Mouse (Mus musculus): Measurements from ENCODE around the gene Tmem14a. TPM values are rescaled to one million over a fixed set of nuclear protein-coding genes. Genes with fewer than 3 reads are reported as not detected.
"Not testable (repeated sequence)": the region's sequence is repeated elsewhere in the genome, so short reads cannot be mapped to it uniquely, and the experiment has no call there.

Tmem14a gene
- 1 to 10 TPM; 3.0 to 3.3 TPM for total RNA-seq (2021)

DNA sequence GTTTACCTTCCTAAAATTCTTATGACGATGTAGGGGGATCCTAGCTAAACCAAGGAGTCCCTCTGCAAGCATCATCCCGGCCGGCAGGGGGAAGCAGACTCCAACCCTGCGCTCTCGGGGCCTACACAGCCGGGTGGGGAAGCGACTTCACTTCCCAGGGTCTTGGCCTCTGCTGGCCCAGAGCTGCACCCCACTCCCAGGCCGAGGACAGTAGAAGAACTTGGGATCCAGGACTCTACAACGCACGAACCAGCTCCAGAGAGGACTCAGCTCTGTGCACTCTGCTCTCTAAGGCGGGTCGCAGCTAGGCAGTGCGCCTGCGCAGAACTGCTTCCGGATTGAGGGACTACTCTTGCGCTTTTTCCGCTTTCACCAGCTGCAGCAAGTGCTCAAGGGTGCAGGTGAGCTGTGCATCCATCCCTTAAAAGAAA, at the start of gene Tmem14a:
Tmem14a (plus strand) TSS at position 87 of the 431 bp plus-strand sequence.
- DNase-seq, result peak; percentile 89

GRCm38 (mm10) chr1:21185196-21185595, 33.2 kb upstream of the Tmem14a start:
- no peak for DNase-seq

GRCm38 (mm10) chr1:21206241-21206640, 12.1 kb upstream of the Tmem14a start:
- no peak for DNase-seq

DNA sequence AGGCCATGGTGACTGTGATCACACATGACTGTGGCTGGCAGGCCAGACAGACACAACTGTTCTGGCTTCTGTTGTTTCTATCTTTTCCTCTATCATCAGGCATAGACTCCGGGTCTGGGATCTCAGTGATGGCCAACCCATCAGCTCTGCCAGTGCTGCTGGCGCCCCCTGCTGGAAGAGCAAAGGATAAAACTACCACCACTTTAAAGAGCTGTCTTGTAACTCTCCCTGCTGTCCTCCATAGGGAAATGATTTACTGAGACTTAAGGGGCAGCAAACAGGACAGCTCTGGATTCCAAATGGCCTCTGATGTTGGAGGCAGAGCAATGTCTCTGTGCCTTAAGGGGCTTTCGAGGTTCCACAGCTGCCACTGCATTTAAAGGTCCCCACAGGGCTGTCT, 4.8 kb upstream of the Tmem14a start:
- not testable (repeated sequence) for DNase-seq

GRCm38 (mm10) chr1:21213991-21214692, 4.2 kb upstream of the Tmem14a start:
- DNase-seq, result not testable (repeated sequence)

- DNase-seq, result no peak
Observed at GRCm38 (mm10) chr1:21227756-21228395, 9.5 kb downstream of the Tmem14a start.

GRCm38 (mm10) chr1:21228740-21229722, 10.7 kb downstream of the Tmem14a start:
- not testable (repeated sequence) for DNase-seq

DNA sequence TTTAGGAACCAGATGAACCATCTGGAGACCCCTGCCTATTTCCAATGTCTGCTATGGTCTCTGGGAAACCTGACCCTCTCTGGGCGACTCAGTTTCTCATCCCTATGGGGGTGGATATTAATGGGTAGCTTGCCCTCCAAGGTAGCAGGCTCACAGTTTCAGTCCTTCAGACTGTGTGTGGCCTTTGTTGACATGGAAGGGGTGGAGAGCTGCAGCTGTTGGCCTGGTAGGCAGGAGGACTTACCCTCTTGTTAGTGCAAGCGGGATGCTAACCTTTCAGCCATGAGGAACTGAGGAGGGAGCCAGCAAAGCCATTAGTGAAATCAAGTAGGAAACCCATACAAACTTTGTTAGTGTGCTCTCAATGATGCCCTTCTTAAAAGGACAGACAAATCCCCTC, 12.0 kb downstream of the Tmem14a start:
- DNase-seq, result no peak

DNA sequence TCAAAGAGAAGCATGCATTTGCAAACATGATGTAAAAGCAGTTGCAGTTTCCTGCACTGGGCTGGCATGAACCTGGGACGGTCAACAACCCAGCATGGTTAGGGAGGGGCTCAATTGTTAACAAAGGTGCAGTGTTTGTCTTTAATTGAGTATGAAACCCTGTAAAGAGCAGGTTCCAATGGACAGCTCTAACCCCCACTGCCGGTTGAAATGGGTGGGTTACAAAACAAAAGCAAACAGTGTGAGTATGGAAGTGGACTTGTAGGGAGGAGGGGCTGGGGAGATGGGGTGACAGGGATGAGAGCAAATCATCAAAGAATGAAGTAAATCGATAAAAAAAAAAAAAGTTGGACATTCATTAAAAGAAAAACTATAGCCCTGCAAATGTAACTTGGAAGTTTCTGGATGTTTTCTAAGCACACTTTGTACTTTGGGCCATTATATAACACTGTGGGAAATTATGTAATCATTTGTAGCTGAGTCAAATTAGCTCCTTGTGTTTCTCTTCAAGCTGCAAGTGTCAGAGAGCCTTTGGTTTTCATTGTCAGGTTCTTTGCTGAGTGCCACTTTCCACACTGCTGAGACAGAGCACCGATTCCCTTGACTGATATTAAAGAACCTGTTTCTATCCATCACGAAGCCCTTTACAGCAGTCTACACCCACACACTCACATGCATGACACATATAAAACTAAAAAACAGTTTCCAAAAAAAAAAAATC, 13.5 kb downstream of the Tmem14a start:
- no peak for DNase-seq

- DNase-seq, result no peak
Observed at GRCm38 (mm10) chr1:21232516-21232915, 14.1 kb downstream of the Tmem14a start.

DNA sequence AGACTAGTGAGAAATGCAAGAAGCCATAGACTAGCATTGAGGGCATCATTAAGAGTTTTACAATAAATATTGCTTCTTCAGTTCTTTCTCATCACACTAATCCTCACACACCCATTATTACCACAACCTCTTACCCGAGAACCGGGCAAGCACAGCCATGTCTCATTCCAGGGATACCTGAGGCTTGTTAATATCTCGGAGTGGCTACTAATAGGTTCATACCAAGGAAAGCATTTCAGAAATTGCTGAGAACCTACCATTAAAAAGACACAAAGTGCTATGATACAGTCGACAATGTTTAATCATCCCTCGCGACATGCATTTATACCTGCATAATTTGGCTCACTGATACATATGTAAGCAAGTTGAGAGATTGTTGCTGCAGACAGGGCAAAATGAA, 17.0 kb downstream of the Tmem14a start:
- no peak for DNase-seq

DNA sequence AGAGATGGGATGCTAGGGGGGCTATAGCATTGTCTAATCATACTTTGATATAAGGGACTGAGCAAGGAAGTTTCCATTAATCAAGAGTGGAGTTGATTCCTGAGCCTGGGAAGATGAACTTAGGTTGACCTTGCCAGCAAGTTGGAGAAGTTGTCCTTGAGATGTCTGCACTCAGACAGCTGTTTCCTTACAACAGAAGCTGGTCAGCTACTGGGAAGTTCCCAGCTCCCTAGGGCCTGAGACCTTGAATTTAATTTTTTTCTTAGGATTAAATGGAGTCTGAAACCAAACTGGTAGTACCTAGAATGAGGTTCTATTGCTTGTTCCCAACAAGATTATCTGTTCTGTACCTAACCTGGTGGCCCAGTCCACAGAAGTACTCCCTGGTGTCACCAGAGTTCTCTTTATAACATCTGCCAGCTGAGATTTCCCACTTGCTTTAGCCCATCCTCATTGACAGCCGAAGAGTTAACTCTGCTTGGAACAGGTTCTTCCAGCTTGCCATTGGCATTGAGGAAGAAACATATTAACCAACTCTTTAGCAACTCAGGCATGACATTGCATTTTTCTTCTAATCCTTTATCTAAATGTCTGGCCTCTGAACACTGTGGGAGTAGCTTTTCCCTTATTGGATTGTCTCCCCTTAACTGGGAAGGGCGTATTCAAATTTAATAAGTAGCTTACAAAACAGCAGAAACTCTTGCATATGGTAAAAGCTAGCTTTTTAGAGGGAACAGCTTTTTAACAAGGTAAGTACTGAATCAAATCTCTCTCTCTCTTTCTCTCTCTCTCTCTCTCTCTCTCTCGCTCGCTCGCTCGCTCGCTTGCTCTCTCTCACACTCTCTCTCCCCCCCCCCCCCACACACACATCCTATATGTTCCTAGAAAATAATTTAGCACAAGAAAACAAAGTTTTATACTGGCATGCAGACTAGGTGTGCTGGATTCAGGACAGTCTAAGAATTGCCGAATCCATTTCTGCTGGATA, 21.8 kb downstream of the Tmem14a start, which contains the start of gene Gsta3:
Gsta3 (plus strand) TSS at position 679 of the 988 bp plus-strand sequence.
- no peak for DNase-seq

DNA sequence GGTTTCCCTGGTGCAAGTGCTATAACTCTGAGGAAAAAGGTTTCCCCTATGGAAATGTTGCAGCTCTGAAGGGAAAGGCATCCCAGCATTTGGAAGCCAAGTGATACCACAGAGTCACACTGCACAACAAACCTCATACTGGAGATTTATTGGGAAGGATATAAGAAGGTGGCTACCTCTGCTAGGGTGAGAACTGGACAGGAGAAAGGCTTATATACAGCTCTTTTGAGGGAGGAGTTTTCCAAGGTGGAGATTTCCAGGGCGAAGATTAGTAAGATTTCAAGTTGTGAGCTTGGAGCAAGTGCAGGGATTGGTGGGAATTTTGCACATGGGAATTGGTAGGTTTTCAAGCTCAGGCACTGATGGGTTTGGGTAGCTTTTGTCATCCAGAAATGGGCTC, 22.7 kb downstream of the Tmem14a start:
- no peak for DNase-seq

DNA sequence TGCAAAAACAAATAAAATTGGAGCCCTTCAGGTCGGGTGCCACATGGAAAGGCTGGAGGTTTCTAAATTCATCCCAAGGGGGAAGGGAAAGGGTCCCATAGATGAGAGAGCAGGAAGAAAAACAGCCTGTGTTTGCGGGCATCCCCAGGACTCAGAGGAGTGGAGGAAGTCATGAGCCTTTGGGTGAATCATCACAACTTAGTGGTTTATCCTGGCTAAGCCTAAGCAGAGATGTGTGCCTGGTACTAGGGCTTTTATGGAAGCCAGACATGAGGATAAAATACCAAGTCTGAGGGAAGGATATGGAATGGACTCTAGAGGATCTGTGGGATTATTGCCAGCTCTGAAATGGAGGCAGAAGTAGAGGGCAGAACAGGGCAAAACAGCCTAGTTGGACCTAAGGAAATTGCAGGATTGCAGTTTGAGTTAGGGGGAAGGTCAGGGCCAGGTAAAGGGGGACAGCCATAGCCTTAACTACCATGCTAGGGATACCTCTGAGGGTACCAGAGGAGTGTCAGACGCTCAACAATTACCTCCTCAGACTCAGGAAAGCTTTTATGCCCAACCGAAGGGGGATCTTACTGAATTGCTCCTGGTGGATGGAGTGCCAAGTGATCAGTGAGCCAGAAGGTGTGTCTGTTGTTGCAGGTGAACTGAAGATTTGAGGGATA, 26.1 kb downstream of the Tmem14a start:
- no peak for DNase-seq

- DNase-seq, result no peak
Observed at GRCm38 (mm10) chr1:21246136-21246535, 27.8 kb downstream of the Tmem14a start.

DNA sequence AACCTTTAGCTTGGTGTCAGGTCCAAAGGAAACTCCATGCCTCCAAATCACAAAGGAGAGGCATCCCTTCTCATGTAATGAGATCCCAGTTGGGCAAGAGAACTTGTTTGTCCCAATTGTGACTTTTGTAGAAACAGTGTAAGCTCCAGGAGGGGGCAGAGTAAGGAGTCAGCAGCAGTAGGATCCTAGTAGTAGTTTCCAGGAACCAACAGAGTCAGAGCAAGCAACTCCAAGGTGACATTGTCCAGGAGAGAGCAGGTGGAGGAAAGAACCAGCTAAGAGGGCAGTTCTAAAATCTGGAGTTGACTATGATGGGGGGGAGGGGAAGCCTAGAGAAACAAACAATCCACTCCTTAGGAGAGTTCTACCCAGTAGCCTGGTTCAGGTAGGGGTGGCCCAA, 29.5 kb downstream of the Tmem14a start:
- no peak for DNase-seq

DNA sequence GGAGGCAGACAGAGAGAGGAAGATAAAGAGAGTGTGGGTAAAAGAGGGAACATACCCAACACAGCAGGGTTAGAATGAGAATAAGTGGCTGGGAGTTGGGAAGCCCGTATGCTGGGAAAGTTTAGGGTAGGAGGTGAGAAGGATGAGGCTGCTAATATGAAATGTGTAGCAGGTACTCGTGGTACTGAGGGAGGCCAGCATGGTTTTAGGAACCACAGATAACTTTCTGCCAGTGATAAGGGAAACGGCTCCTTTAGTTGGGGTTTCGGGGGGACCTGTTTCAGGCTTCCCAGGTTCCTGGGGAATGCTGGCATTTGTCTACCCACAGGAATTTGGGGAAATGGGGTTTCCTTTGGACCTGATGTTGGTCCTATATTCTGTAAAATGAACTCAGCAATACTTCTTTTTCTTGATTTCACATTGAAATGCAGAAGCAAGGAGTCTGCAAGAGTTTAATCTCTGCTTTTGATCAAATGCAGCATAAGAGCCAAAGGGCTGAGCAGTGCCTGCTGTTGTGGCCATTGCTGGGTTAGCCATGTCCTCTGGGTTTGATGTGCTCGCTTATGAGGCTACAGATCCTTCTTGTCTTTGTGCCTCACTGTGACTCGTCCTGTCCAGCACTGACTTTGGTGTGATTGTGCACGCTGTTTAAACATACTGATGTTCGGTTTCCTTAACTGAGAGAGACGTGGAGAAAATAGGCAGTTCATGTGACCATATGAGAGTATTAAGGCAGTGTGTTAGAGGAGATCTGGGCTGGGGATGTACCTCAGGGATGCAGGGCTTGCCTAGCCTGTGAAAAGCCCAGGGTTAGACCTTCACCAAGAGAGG, 30.4 kb downstream of the Tmem14a start:
- DNase-seq, result no peak

DNA sequence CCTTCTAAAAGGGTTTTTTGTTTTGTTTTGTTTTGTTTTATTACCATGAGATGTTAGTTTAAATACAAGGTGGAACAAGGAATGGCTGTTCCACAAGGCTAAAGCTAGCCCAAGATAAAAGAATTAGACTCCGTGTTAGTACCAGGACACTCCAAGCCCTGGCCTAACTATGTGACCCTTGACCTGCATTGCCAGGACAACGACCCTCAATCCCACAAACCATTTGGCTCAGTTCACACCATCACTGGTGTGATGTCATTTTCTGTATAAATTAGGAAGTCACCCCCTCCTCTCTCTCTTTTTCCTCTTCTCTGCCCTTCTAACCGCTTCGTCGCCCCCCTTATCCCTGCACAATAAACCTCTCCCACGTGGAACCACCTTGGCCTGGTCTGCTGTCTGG, 33.3 kb downstream of the Tmem14a start:
- no peak for DNase-seq

- DNase-seq, result no peak
Observed at GRCm38 (mm10) chr1:21252566-21253302, 34.4 kb downstream of the Tmem14a start.
